Mouse (Mus musculus): ENCODE results near the gene H2al1e. TPM values are rescaled to one million over a fixed set of nuclear protein-coding genes. Genes with fewer than 3 reads are reported as not detected.
"Not testable (repeated sequence)": the region's sequence is repeated elsewhere in the genome, so short reads cannot be mapped to it uniquely, and the experiment has no call there.

H2al1e gene
- total and polyA plus RNA-seq, 3 experiments, result not detected

GRCm38 (mm10) chrX:11280741-11281140, 31.0 kb upstream of the H2al1e start:
- no peaks in the 10 kb centered on the region for H3K36me3 ChIP-seq (ENCODE audit: control insufficient read depth, insufficient read depth, low read length)
- intact Hi-C loops (cut with DNase I), result no loop called here

GRCm38 (mm10) chrX:11288306-11288882, 23.3 kb upstream of the H2al1e start:
- H3K79me2 ChIP-seq (replicated peaks; ENCODE audit: control insufficient read depth, insufficient read depth, low read length), result no peaks in the 10 kb centered on the region
- no peak overlapping the region for H3K27ac ChIP-seq
- TF ChIP-seq EP300 (IDR thresholded peaks at IDR 0.05; ENCODE audit: insufficient read depth, low read depth, low read length), result no peak
- no peak for TF ChIP-seq POLR2A (IDR thresholded peaks at IDR 0.05; ENCODE audit: insufficient read depth, low read depth, low read length)
- TF ChIP-seq CTCF (IDR thresholded peaks at IDR 0.05), result no peak
- intact Hi-C loops (cut with DNase I), result no loop called here
- peaks cover 4% of the 10 kb centered on the region; the same call in 1 of the 2 replicates for H3K4me1 ChIP-seq (ENCODE audit: control insufficient read depth, insufficient read depth, low read length)
- no peak overlapping the region for H3K9ac ChIP-seq (ENCODE audit: low read depth, low read length)
- WGBS, result 39% methylated on average over 14 of the region's 14 CpGs
- DNase-seq, result peak in 1 of 2 experiments; percentile 4
- no peak overlapping the region for H3K4me3 ChIP-seq
- H3K27me3 ChIP-seq (ENCODE audit: control insufficient read depth, insufficient read depth, low read length), result no peaks in the 10 kb centered on the region
- no peaks in the 10 kb centered on the region for H3K36me3 ChIP-seq (ENCODE audit: control insufficient read depth, insufficient read depth, low read length)

More at GRCm38 (mm10) chrX:11280741-11281140, 31.0 kb upstream of the H2al1e start:
- no peak for TF ChIP-seq CTCF (IDR thresholded peaks at IDR 0.05)
- no peak for TF ChIP-seq EP300 (IDR thresholded peaks at IDR 0.05; ENCODE audit: insufficient read depth, low read depth, low read length)
- TF ChIP-seq POLR2A (IDR thresholded peaks at IDR 0.05; ENCODE audit: insufficient read depth, low read depth, low read length), result no peak
- Histone ChIP-seq H3K9ac (ENCODE audit: low read depth, low read length) (no peak overlapping the region), H3K4me3 (no peak overlapping the region), H3K4me1 (ENCODE audit: control insufficient read depth, insufficient read depth, low read length) (no peaks in the 10 kb centered on the region), H3K27me3 (ENCODE audit: control insufficient read depth, insufficient read depth, low read length) (no peaks in the 10 kb centered on the region), H3K79me2 (replicated peaks; ENCODE audit: control insufficient read depth, insufficient read depth, low read length) (no peaks in the 10 kb centered on the region), H3K27ac (no peak overlapping the region)
- 66% methylated on average over 2 of the region's 2 CpGs for WGBS
- DNase-seq, result no peak

GRCm38 (mm10) chrX:11289244-11289643, 22.5 kb upstream of the H2al1e start:
- Histone ChIP-seq H3K27me3 (ENCODE audit: control insufficient read depth, insufficient read depth, low read length) (no peaks in the 10 kb centered on the region), H3K9ac (ENCODE audit: low read depth, low read length) (no peak overlapping the region), H3K27ac (no peak overlapping the region), H3K4me3 (no peak overlapping the region), H3K79me2 (replicated peaks; ENCODE audit: control insufficient read depth, insufficient read depth, low read length) (no peaks in the 10 kb centered on the region), H3K36me3 (ENCODE audit: control insufficient read depth, insufficient read depth, low read length) (no peaks in the 10 kb centered on the region), H3K4me1 (ENCODE audit: control insufficient read depth, insufficient read depth, low read length) (peaks cover 4% of the 10 kb centered on the region; the same call in 1 of the 2 replicates)
- WGBS, result 62% methylated on average over 4 of the region's 4 CpGs
- no peak for DNase-seq
- intact Hi-C loops (cut with DNase I), result no loop called here
- TF ChIP-seq EP300 (IDR thresholded peaks at IDR 0.05; ENCODE audit: insufficient read depth, low read depth, low read length), result no peak
- no peak for TF ChIP-seq POLR2A (IDR thresholded peaks at IDR 0.05; ENCODE audit: insufficient read depth, low read depth, low read length)
- no peak for TF ChIP-seq CTCF (IDR thresholded peaks at IDR 0.05)

GRCm38 (mm10) chrX:11298957-11299356, 12.8 kb upstream of the H2al1e start, which contains the start of gene H2al1a:
TSS of gene H2al1a (plus strand) at chrX:11299257.
- H3K4me1 ChIP-seq (ENCODE audit: control insufficient read depth, insufficient read depth, low read length); H3K9ac ChIP-seq (ENCODE audit: low read depth, low read length); DNase-seq; H3K27ac ChIP-seq; H3K79me2 ChIP-seq (replicated peaks; ENCODE audit: control insufficient read depth, insufficient read depth, low read length); H3K4me3 ChIP-seq; H3K27me3 ChIP-seq (ENCODE audit: control insufficient read depth, insufficient read depth, low read length); intact Hi-C loops (cut with DNase I); H3K36me3 ChIP-seq (ENCODE audit: control insufficient read depth, insufficient read depth, low read length): not testable (repeated sequence)
- no CpG with 5 or more reads among the region's 3 CpGs for WGBS

GRCm38 (mm10) chrX:11302132-11302531, 9.6 kb upstream of the H2al1e start, which contains the start of gene H2al1b:
TSS of gene H2al1b (plus strand) at chrX:11302432.
- H3K79me2 ChIP-seq (replicated peaks; ENCODE audit: control insufficient read depth, insufficient read depth, low read length); H3K4me3 ChIP-seq; H3K9ac ChIP-seq (ENCODE audit: low read depth, low read length); DNase-seq; H3K36me3 ChIP-seq (ENCODE audit: control insufficient read depth, insufficient read depth, low read length); intact Hi-C loops (cut with DNase I); H3K27ac ChIP-seq; H3K4me1 ChIP-seq (ENCODE audit: control insufficient read depth, insufficient read depth, low read length); H3K27me3 ChIP-seq (ENCODE audit: control insufficient read depth, insufficient read depth, low read length): not testable (repeated sequence)
- WGBS, result 93% methylated on average over 1 of the region's 3 CpGs

- intact Hi-C loops (cut with DNase I); H3K79me2 ChIP-seq (replicated peaks; ENCODE audit: control insufficient read depth, insufficient read depth, low read length); H3K36me3 ChIP-seq (ENCODE audit: control insufficient read depth, insufficient read depth, low read length); H3K27me3 ChIP-seq (ENCODE audit: control insufficient read depth, insufficient read depth, low read length); DNase-seq; H3K9ac ChIP-seq (ENCODE audit: low read depth, low read length); H3K4me3 ChIP-seq; H3K4me1 ChIP-seq (ENCODE audit: control insufficient read depth, insufficient read depth, low read length); H3K27ac ChIP-seq: not testable (repeated sequence)
- 80% methylated on average over 3 of the region's 6 CpGs for WGBS
Measured at GRCm38 (mm10) chrX:11305355-11305754, 6.4 kb upstream of the H2al1e start, which contains the start of gene H2al1c. TSS of gene H2al1c (plus strand) at chrX:11305655.

GRCm38 (mm10) chrX:11308524-11308923, 3.2 kb upstream of the H2al1e start, which contains the start of gene H2al1d:
TSS of gene H2al1d (plus strand) at chrX:11308824.
- H3K27ac ChIP-seq; intact Hi-C loops (cut with DNase I); DNase-seq; H3K79me2 ChIP-seq (replicated peaks; ENCODE audit: control insufficient read depth, insufficient read depth, low read length); H3K27me3 ChIP-seq (ENCODE audit: control insufficient read depth, insufficient read depth, low read length); H3K4me1 ChIP-seq (ENCODE audit: control insufficient read depth, insufficient read depth, low read length); H3K36me3 ChIP-seq (ENCODE audit: control insufficient read depth, insufficient read depth, low read length); H3K9ac ChIP-seq (ENCODE audit: low read depth, low read length); H3K4me3 ChIP-seq: not testable (repeated sequence)
- WGBS, result no CpG with 5 or more reads among the region's 6 CpGs

- no CpG with 5 or more reads among the region's 6 CpGs for WGBS
- H3K4me3 ChIP-seq; intact Hi-C loops (cut with DNase I): not testable (repeated sequence)
Measured at GRCm38 (mm10) chrX:11314858-11315257, 3.1 kb downstream of the H2al1e start, which contains the start of gene H2al1f. TSS of gene H2al1f (plus strand) at chrX:11315158.

GRCm38 (mm10) chrX:11317956-11318355, 6.2 kb downstream of the H2al1e start, which contains the start of gene H2al1g:
TSS of gene H2al1g (plus strand) at chrX:11318256.
- H3K4me1 ChIP-seq (ENCODE audit: control insufficient read depth, insufficient read depth, low read length); H3K4me3 ChIP-seq; H3K27ac ChIP-seq; H3K9ac ChIP-seq (ENCODE audit: low read depth, low read length); H3K36me3 ChIP-seq (ENCODE audit: control insufficient read depth, insufficient read depth, low read length); H3K79me2 ChIP-seq (replicated peaks; ENCODE audit: control insufficient read depth, insufficient read depth, low read length); intact Hi-C loops (cut with DNase I); DNase-seq; H3K27me3 ChIP-seq (ENCODE audit: control insufficient read depth, insufficient read depth, low read length): not testable (repeated sequence)
- no CpG with 5 or more reads among the region's 3 CpGs for WGBS

More at GRCm38 (mm10) chrX:11314858-11315257, 3.1 kb downstream of the H2al1e start, which contains the start of gene H2al1f:
- DNase-seq; H3K9ac ChIP-seq (ENCODE audit: low read depth, low read length); H3K36me3 ChIP-seq (ENCODE audit: control insufficient read depth, insufficient read depth, low read length); H3K27me3 ChIP-seq (ENCODE audit: control insufficient read depth, insufficient read depth, low read length); H3K4me1 ChIP-seq (ENCODE audit: control insufficient read depth, insufficient read depth, low read length); H3K79me2 ChIP-seq (replicated peaks; ENCODE audit: control insufficient read depth, insufficient read depth, low read length); H3K27ac ChIP-seq: not testable (repeated sequence)

Measured in heart, adult 2 months (tissue).